Mouse (Mus musculus) right cerebral cortex, postnatal 4 days (tissue): ENCODE data around the gene D030056L22Rik.

Source experiments
- DNase-seq: peaks from one replicate; pipeline ENCODE4 v3.0.0-alpha.2; 2022

Gene D030056L22Rik

GRCm38 (mm10) chr19:18735901-18736300 is 22.9 kb downstream of the D030056L22Rik start:
- no peak for DNase-seq

GRCm38 (mm10) chr19:18739146-18739545 is 26.2 kb downstream of the D030056L22Rik start:
- DNase-seq: no peak

- DNase-seq: no peak
Measured at GRCm38 (mm10) chr19:18743946-18744345, 31.0 kb downstream of the D030056L22Rik start.

GRCm38 (mm10) chr19:18746576-18747340 is 33.8 kb downstream of the D030056L22Rik start:
- no peak for DNase-seq

- no peak for DNase-seq
Measured at GRCm38 (mm10) chr19:18747379-18747778, 34.4 kb downstream of the D030056L22Rik start.

- no peak for DNase-seq
Measured at GRCm38 (mm10) chr19:18749598-18750339, 36.8 kb downstream of the D030056L22Rik start, which contains the start of gene Trpm6. Trpm6 (plus strand) TSS chr19:18749983.

GRCm38 (mm10) chr19:18757191-18757590 is 44.2 kb downstream of the D030056L22Rik start:
- DNase-seq: no peak

GRCm38 (mm10) chr19:18757706-18758105 is 44.7 kb downstream of the D030056L22Rik start:
- no peak for DNase-seq

GRCm38 (mm10) chr19:18758269-18758668 is 45.3 kb downstream of the D030056L22Rik start:
- DNase-seq: no peak

GRCm38 (mm10) chr19:18758916-18759315 is 45.9 kb downstream of the D030056L22Rik start:
- DNase-seq: no peak

- DNase-seq: no peak
Measured at GRCm38 (mm10) chr19:18766399-18766798, 53.4 kb downstream of the D030056L22Rik start.
